Mouse (Mus musculus) midbrain, embryonic 12.5 days (tissue): Measurements from ENCODE around the gene Slc2a3. TPM values are rescaled to one million over a fixed set of nuclear protein-coding genes. Genes with fewer than 3 reads are reported as not detected.

Experiments
- ATAC-seq: fragments of 200-750 bp; cut with Nextera tagmentation; 2 replicates; pipeline ENCODE4 v1.8.0; 2017; ENCODE audit warnings: low read depth, moderate TSS enrichment, moderate library complexity; ENCODE audit not compliant: low FRiP score
- H3K27ac ChIP-seq: fragments of 300-500 bp; sonication (generic); replicated peaks from 2 replicates; pipeline ENCODE4 v1.5.1; 2016; ENCODE audit warnings: mild to moderate bottlenecking
- H3K27me3 ChIP-seq: fragments of 300-500 bp; sonication (generic); 2 replicates; pipeline ENCODE4 v1.6.1; 2016; ENCODE audit warnings: mild to moderate bottlenecking
- H3K36me3 ChIP-seq: fragments of 300-500 bp; sonication (generic); 2 replicates; pipeline ENCODE4 v1.6.1; 2016
- H3K4me1 ChIP-seq: fragments of 300-500 bp; sonication (generic); 2 replicates; pipeline ENCODE4 v1.6.1; 2016
- H3K4me2 ChIP-seq: fragments of 300-500 bp; sonication (generic); replicated peaks from 2 replicates; pipeline ENCODE4 v1.6.1; 2016; ENCODE audit warnings: mild to moderate bottlenecking, moderate library complexity
- H3K4me3 ChIP-seq: fragments of 300-500 bp; sonication (generic); 2 replicates; pipeline ENCODE4 v1.5.1; 2016; ENCODE audit warnings: mild to moderate bottlenecking
- H3K9ac ChIP-seq: fragments of 300-500 bp; sonication (generic); replicated peaks from 2 replicates; pipeline ENCODE4 v1.6.1; 2016; ENCODE audit warnings: mild to moderate bottlenecking, moderate library complexity
- H3K9me3 ChIP-seq: fragments of 300-500 bp; sonication (generic); 2 replicates; pipeline ENCODE4 v1.6.1; 2016; ENCODE audit warnings: mild to moderate bottlenecking
- WGBS: fragments of 180-500 bp; shearing (Covaris S2); methylation state at CpG from one replicate; pipeline ENCODE4 v1.1.7; 2016; 5-methylcytosine and 5-hydroxymethylcytosine counted together
- polyA plus RNA-seq: library from polyadenylated mRNA; unstranded; fragments of >200 nt; fragmentation: Nextera tagmentation; extraction: Ambion mirVana; gene quantifications from 2 replicates; pipeline ENCODE4 v1.2.1, GENCODE M21; 2016

The Slc2a3 gene
- 22.5 and 24.8 TPM in 2 replicates for polyA plus RNA-seq

DNA sequence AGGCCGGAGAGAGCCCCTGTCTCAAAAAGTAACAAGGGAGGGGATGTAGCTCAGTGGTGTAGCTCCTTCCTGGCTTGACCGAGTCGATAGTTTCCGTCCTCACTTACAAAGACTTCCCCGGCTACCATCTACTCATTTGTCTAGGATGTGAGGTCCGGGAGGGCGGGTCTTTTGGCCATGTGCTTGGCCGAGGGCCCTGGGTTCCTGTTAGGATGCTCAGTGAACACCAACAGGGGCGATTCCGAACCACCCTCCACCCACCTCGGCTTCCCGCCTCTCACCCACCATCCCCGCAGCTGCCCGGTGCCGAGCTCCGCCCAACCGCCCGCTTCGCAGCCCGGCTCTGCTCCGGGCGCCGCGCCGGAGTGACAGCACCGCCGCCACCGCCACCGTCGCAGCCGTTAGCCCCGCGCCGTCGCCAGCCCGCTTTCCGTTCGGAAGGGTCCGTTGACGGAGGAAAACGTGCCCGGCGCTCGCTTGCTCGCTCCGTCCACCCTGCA, at the start of gene Slc2a3:
Slc2a3 (minus strand) TSS at position 340 of the 500 bp plus-strand sequence.
- ATAC-seq, result peak; percentile 68
- Histone ChIP-seq H3K4me1 (peaks cover 11% of the 10 kb centered on the region), H3K27me3 (peaks cover 38% of the 10 kb centered on the region), H3K36me3 (no peaks in the 10 kb centered on the region), H3K4me2 (peak within 1 kb of the TSS; percentile 87), H3K4me3 (peak within 1 kb of the TSS; percentile 51), H3K9me3 (no peaks in the 10 kb centered on the region), H3K27ac (no peak within 1 kb of the TSS), H3K9ac (peak within 1 kb of the TSS; percentile 68)
- under 1% methylated on average over 45 of the region's 46 CpGs for WGBS

DNA sequence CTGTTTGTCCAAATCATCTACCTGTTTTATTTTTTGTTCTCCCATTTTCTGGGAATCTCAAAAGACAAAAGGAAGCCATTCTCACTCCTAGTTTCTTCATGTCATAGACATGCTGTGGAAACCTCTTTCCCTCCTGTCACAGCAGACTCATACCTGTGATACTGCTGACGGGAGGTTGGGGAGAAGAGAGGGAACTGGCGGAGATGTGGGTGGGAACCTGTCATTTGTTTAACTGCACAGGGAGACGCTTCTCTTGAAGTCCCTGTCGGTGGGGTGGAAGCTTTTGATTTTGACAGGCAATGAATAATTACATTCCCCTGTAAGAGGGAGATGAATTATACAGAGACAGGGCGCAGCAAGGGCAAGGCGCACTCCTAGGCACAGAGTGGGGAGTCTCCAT, 42.3 kb upstream of the Slc2a3 start:
- Histone ChIP-seq H3K36me3 (peaks cover 36% of the 10 kb centered on the region), H3K4me2 (no peak overlapping the region), H3K27ac (no peak overlapping the region), H3K27me3 (no peaks in the 10 kb centered on the region), H3K9me3 (no peaks in the 10 kb centered on the region), H3K4me1 (no peaks in the 10 kb centered on the region), H3K4me3 (no peak overlapping the region), H3K9ac (no peak overlapping the region)
- ATAC-seq, result no peak
- WGBS, result 86% methylated on average over 6 of the region's 6 CpGs

- H3K4me2 ChIP-seq, result no peak overlapping the region
These were observed 36.1 kb upstream of the Slc2a3 start for GRCm38 (mm10) chr6:122837539-122837938.

GRCm38 (mm10) chr6:122836974-122837373, 35.5 kb upstream of the Slc2a3 start:
- Histone ChIP-seq H3K36me3 (peaks cover 67% of the 10 kb centered on the region), H3K4me3 (no peak overlapping the region), H3K4me1 (no peaks in the 10 kb centered on the region), H3K27ac (no peak overlapping the region), H3K4me2 (no peak overlapping the region), H3K9ac (no peak overlapping the region), H3K27me3 (no peaks in the 10 kb centered on the region), H3K9me3 (no peaks in the 10 kb centered on the region)
- ATAC-seq, result no peak
- 95% methylated on average over 3 of the region's 3 CpGs for WGBS

More at GRCm38 (mm10) chr6:122837539-122837938, 36.1 kb upstream of the Slc2a3 start:
- H3K27ac ChIP-seq, result no peak overlapping the region
- no peaks in the 10 kb centered on the region for H3K27me3 ChIP-seq
- no peaks in the 10 kb centered on the region for H3K9me3 ChIP-seq
- H3K36me3 ChIP-seq, result peaks cover 64% of the 10 kb centered on the region
- WGBS, result 94% methylated on average over 5 of the region's 5 CpGs
- no peaks in the 10 kb centered on the region for H3K4me1 ChIP-seq
- H3K4me3 ChIP-seq, result no peak overlapping the region
- H3K9ac ChIP-seq, result no peak overlapping the region
- no peak for ATAC-seq

DNA sequence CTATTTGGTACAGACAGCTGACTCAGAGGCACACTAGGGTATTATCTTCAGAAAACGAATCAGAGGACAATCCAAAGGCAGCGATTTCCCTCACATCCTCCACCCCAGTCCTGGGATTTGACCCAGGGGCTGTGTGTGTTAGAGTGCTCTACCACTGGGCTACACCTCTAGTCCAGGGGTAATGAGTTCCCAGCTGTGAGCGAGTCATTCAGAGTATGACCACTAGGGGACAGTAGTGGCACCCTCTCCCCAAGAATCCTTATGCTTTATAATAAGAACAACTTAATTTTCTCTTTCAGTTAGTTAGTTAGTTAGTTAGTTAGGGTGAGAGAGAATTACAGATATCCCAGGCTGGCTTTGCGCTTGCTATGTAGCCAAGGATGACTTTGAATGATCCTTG, 32.9 kb upstream of the Slc2a3 start:
- peaks cover 45% of the 10 kb centered on the region for H3K36me3 ChIP-seq

GRCm38 (mm10) chr6:122832880-122833279, 31.4 kb upstream of the Slc2a3 start:
- 89% methylated on average over 7 of the region's 7 CpGs for WGBS
- Histone ChIP-seq H3K4me3 (no peak overlapping the region), H3K9ac (no peak overlapping the region), H3K4me2 (no peak overlapping the region), H3K27ac (no peak overlapping the region), H3K27me3 (no peaks in the 10 kb centered on the region), H3K9me3 (no peaks in the 10 kb centered on the region), H3K36me3 (peaks cover 34% of the 10 kb centered on the region), H3K4me1 (no peaks in the 10 kb centered on the region)
- ATAC-seq, result no peak

More for the DNA sequence above, 32.9 kb upstream of the Slc2a3 start:
- Histone ChIP-seq H3K4me3 (no peak overlapping the region), H3K9me3 (no peaks in the 10 kb centered on the region), H3K27me3 (no peaks in the 10 kb centered on the region), H3K27ac (no peak overlapping the region), H3K4me2 (no peak overlapping the region), H3K4me1 (no peaks in the 10 kb centered on the region), H3K9ac (no peak overlapping the region)
- WGBS, result 75% methylated on average over 4 of the region's 4 CpGs
- no peak for ATAC-seq

GRCm38 (mm10) chr6:122828086-122828485, 26.6 kb upstream of the Slc2a3 start:
- no peak for ATAC-seq
- no peak overlapping the region for H3K9ac ChIP-seq
- H3K4me1 ChIP-seq, result peaks cover 13% of the 10 kb centered on the region
- peaks cover 8% of the 10 kb centered on the region for H3K36me3 ChIP-seq
- 41% methylated on average over 13 of the region's 13 CpGs for WGBS
- no peak overlapping the region for H3K27ac ChIP-seq
- H3K4me2 ChIP-seq, result no peak overlapping the region
- no peak overlapping the region for H3K4me3 ChIP-seq
- peaks cover 15% of the 10 kb centered on the region; the same call in 1 of the 2 replicates for H3K27me3 ChIP-seq
- H3K9me3 ChIP-seq, result no peaks in the 10 kb centered on the region

DNA sequence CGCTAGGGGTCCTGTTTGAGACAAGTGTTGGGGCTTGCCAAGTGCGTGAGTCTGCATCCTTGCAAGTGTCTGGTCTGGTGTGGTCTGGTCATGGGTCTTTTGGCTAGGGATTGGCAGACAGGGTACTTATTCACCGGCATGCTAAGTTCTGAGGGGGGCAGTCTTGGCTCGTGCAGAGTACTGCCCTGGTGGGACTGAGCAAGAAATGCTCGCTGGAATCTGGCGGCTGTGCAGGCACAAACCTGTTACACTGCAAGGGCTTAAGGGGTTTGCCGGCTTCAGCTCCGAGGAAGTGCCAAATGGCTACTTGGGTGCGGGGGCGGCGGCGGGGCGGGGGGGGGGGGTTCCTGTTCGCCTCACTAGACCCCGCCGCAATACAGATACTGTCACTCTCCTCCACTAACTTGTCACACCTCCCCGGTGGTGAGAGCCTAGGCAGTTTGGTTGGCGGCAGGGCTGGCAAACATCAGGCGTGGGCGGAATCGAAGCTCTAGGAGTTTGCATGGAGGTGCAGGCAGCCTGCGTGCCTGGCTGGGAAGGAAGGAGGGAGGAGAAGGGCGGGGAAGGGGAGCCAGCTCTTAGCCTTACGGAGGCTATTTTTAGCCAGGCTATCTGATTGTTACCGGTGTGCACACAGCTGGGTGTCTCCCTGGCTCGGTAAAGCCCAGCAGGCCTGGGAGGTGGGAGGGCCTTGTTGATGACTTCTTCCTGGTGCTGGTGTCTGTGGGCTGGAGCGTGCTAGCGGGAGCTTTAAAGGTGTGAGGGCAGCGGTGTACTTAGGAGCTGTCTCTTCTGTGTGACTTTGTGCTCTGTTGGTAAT, 24.7 kb upstream of the Slc2a3 start:
- WGBS, result 2% methylated on average over 29 of the region's 29 CpGs
- Histone ChIP-seq H3K4me2 (peak overlapping the region; percentile 65), H3K36me3 (no peaks in the 10 kb centered on the region; the same call in 1 of the 2 replicates), H3K9ac (peak overlapping the region; percentile 46), H3K4me1 (peaks cover 21% of the 10 kb centered on the region), H3K4me3 (peak overlapping the region; percentile 38), H3K27me3 (peaks cover 15% of the 10 kb centered on the region; the same call in 1 of the 2 replicates), H3K27ac (no peak overlapping the region), H3K9me3 (no peaks in the 10 kb centered on the region)
- peak; percentile 59 for ATAC-seq

GRCm38 (mm10) chr6:122825166-122825565, 23.7 kb upstream of the Slc2a3 start:
- no peaks in the 10 kb centered on the region for H3K9me3 ChIP-seq
- peaks cover 31% of the 10 kb centered on the region for H3K4me1 ChIP-seq
- ATAC-seq, result no peak
- no peaks in the 10 kb centered on the region; the same call in 1 of the 2 replicates for H3K36me3 ChIP-seq
- H3K9ac ChIP-seq, result no peak overlapping the region
- 0 out of 2 replicates have a peak overlapping the region, but pooled peaks have one; percentile 65 for H3K4me2 ChIP-seq
- no peak overlapping the region for H3K4me3 ChIP-seq
- H3K27ac ChIP-seq, result no peak overlapping the region
- peaks cover 15% of the 10 kb centered on the region; the same call in 1 of the 2 replicates for H3K27me3 ChIP-seq
- WGBS, result 94% methylated on average over 9 of the region's 9 CpGs

- Histone ChIP-seq H3K9ac (no peak overlapping the region), H3K27ac (no peak overlapping the region), H3K4me1 (peaks cover 31% of the 10 kb centered on the region), H3K4me3 (no peak overlapping the region), H3K9me3 (no peaks in the 10 kb centered on the region), H3K4me2 (no peak overlapping the region), H3K36me3 (no peaks in the 10 kb centered on the region), H3K27me3 (peaks cover 15% of the 10 kb centered on the region; the same call in 1 of the 2 replicates)
- 78% methylated on average over 10 of the region's 10 CpGs for WGBS
- no peak for ATAC-seq
These were observed 22.6 kb upstream of the Slc2a3 start for GRCm38 (mm10) chr6:122824086-122824485.

- peaks cover 21% of the 10 kb centered on the region; the same call in 1 of the 2 replicates for H3K27me3 ChIP-seq
- no peak overlapping the region for H3K9ac ChIP-seq
- H3K4me3 ChIP-seq, result no peak overlapping the region
- ATAC-seq, result no peak
- WGBS, result 81% methylated on average over 9 of the region's 9 CpGs
- H3K27ac ChIP-seq, result no peak overlapping the region
- no peaks in the 10 kb centered on the region for H3K9me3 ChIP-seq
- peaks cover 31% of the 10 kb centered on the region for H3K4me1 ChIP-seq
- H3K4me2 ChIP-seq, result peak overlapping the region; percentile 78
- no peaks in the 10 kb centered on the region for H3K36me3 ChIP-seq
These were observed 20.4 kb upstream of the Slc2a3 start for GRCm38 (mm10) chr6:122821822-122822221.
